Mouse (Mus musculus): ENCODE data around the gene Itga9.

- no peak for TF ChIP-seq EP300 (IDR thresholded peaks at IDR 0.05; ENCODE audit: low read depth)
- no peak for TF ChIP-seq CTCF (IDR thresholded peaks at IDR 0.05; ENCODE audit: low read depth)
Observed at GRCm38 (mm10) chr9:118706176-118706975, 99.9 kb downstream of the Itga9 start.

Data from liver, embryonic 14.5 days (tissue).